Mouse (Mus musculus) limb, embryonic 13.5 days (tissue): ENCODE measurements around the gene Ccr7. TPM values are rescaled to one million over a fixed set of nuclear protein-coding genes. Genes with fewer than 3 reads are reported as not detected.

Source experiments
- ATAC-seq: fragments of 200-750 bp; cut with Nextera tagmentation; 2 replicates; pipeline ENCODE4 v1.8.0; 2017; ENCODE audit warnings: low read depth, moderate number of reproducible peaks, moderate TSS enrichment; ENCODE audit not compliant: low FRiP score
- H3K27ac ChIP-seq: fragments of 300-500 bp; sonication (generic); 2 replicates; pipeline ENCODE4 v1.5.1; 2015; ENCODE audit warnings: inconsistent platforms, mild to moderate bottlenecking, moderate library complexity
- H3K27me3 ChIP-seq: fragments of 300-500 bp; sonication (generic); 2 replicates; pipeline ENCODE4 v1.6.1; 2015; ENCODE audit warnings: mild to moderate bottlenecking, inconsistent platforms
- H3K36me3 ChIP-seq: fragments of 300-500 bp; sonication (generic); 2 replicates; pipeline ENCODE4 v1.6.1; 2015; ENCODE audit warnings: inconsistent platforms, mild to moderate bottlenecking, moderate library complexity
- H3K4me1 ChIP-seq: fragments of 300-500 bp; sonication (generic); 2 replicates; pipeline ENCODE4 v1.6.1; 2015; ENCODE audit warnings: inconsistent platforms
- H3K4me2 ChIP-seq: fragments of 300-500 bp; sonication (generic); replicated peaks from 2 replicates; pipeline ENCODE4 v1.6.1; 2015; ENCODE audit warnings: inconsistent platforms, mild to moderate bottlenecking, moderate library complexity
- H3K4me3 ChIP-seq: fragments of 300-500 bp; sonication (generic); 2 replicates; pipeline ENCODE4 v1.5.1; 2015; ENCODE audit warnings: moderate library complexity, mild to moderate bottlenecking, inconsistent platforms
- H3K9ac ChIP-seq: fragments of 300-500 bp; sonication (generic); 2 replicates; pipeline ENCODE4 v1.6.1; 2015; ENCODE audit warnings: mild to moderate bottlenecking, inconsistent platforms
- H3K9me3 ChIP-seq: fragments of 300-500 bp; sonication (generic); 2 replicates; pipeline ENCODE4 v1.6.1; 2016; ENCODE audit warnings: inconsistent platforms
- WGBS: fragments of 180-500 bp; shearing (Covaris S2); methylation state at CpG from one replicate; pipeline ENCODE4 v1.1.7; 2015; 5-methylcytosine and 5-hydroxymethylcytosine counted together
- polyA plus RNA-seq: library from polyadenylated mRNA; unstranded; fragments of >200 nt; fragmentation: Nextera tagmentation; extraction: Ambion mirVana; gene quantifications from 2 replicates; pipeline ENCODE4 v1.2.1, GENCODE M21; 2015

Gene Ccr7
- polyA plus RNA-seq, 1 experiment from 2014 or later: 0.39 TPM

GRCm38 (mm10) chr11:99143123-99144082 is 11.5 kb downstream of the Ccr7 start:
- H3K4me1 ChIP-seq: peaks cover 75% of the 10 kb centered on the region
- no peak overlapping the region for H3K9ac ChIP-seq
- ATAC-seq: no peak
- H3K4me3 ChIP-seq: no peak overlapping the region
- H3K27ac ChIP-seq: peak overlapping the region; percentile 58; the same call in 1 of the 2 replicates
- no peaks in the 10 kb centered on the region for H3K27me3 ChIP-seq
- H3K4me2 ChIP-seq: no peak overlapping the region
- no peaks in the 10 kb centered on the region for H3K36me3 ChIP-seq
- WGBS: 62% methylated on average over 16 of the region's 16 CpGs
- no peaks in the 10 kb centered on the region for H3K9me3 ChIP-seq

DNA sequence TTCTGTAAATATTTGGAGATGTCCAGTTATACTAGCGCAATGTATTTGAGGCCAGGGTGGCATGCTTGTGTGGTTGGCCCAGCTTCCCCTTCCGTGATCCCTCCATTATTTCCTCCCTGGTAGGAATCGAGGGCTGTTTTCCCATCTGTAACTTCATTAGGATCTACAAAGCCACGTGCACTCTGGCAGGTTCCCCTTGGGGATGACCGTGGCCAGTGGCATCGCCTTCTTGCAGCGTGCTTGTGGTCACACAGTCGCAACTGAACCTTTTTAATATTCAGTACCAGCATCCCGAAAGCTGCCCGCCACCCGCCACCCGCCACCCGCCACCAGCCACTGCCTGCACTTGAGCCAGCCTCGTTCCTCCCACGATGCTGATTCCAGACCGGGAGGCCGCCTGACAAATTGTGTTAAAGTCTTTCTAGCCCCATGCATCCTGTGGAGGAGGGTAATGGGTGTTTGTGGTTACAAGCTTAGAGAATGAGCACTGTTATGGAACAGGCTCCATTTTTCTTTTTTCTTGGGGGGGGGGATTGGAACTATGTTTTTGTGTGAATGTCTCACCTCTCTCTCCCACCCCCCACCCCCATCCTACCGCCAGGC is 12.3 kb downstream of the Ccr7 start:
- no peak overlapping the region for H3K4me3 ChIP-seq
- H3K4me2 ChIP-seq: no peak overlapping the region
- peak overlapping the region; percentile 58 for H3K27ac ChIP-seq
- no peaks in the 10 kb centered on the region for H3K27me3 ChIP-seq
- H3K9me3 ChIP-seq: no peaks in the 10 kb centered on the region
- no peak overlapping the region for H3K9ac ChIP-seq
- no peak for ATAC-seq
- H3K36me3 ChIP-seq: no peaks in the 10 kb centered on the region
- H3K4me1 ChIP-seq: peaks cover 67% of the 10 kb centered on the region
- 64% methylated on average over 18 of the region's 18 CpGs for WGBS

DNA sequence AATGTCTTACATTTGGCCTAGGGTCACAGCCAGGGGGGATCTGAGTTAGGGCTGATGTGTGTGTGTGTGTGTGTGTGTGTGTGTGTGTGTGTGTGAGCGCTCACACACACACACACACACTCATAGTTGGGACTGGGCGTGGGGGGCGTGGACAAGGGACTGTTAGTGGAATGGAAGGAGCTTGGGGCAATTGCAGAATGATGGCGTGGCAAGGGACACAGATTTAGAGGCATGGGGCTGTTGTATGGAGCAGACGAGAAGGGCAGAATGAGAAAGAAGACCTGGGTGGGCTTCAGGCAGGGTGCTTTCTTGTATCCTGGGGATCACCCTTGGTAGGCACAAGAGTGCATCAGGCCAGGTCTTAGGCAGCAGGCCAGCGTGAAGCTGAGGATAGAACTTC is 12.8 kb downstream of the Ccr7 start:
- WGBS: 77% methylated on average over 6 of the region's 6 CpGs
- Histone ChIP-seq H3K9me3 (no peaks in the 10 kb centered on the region), H3K27me3 (no peaks in the 10 kb centered on the region), H3K4me2 (no peak overlapping the region), H3K9ac (no peak overlapping the region), H3K36me3 (no peaks in the 10 kb centered on the region), H3K27ac (peak overlapping the region; percentile 58), H3K4me1 (peaks cover 61% of the 10 kb centered on the region), H3K4me3 (no peak overlapping the region)
- ATAC-seq: no peak

GRCm38 (mm10) chr11:99141600-99141999 is 13.3 kb downstream of the Ccr7 start:
- H3K27me3 ChIP-seq: no peaks in the 10 kb centered on the region
- no peak overlapping the region for H3K9ac ChIP-seq
- H3K9me3 ChIP-seq: no peaks in the 10 kb centered on the region
- peaks cover 61% of the 10 kb centered on the region for H3K4me1 ChIP-seq
- peak overlapping the region; percentile 58; the same call in 1 of the 2 replicates for H3K27ac ChIP-seq
- 54% methylated on average over 7 of the region's 7 CpGs for WGBS
- H3K36me3 ChIP-seq: no peaks in the 10 kb centered on the region
- no peak overlapping the region for H3K4me3 ChIP-seq
- no peak overlapping the region for H3K4me2 ChIP-seq
- ATAC-seq: no peak

DNA sequence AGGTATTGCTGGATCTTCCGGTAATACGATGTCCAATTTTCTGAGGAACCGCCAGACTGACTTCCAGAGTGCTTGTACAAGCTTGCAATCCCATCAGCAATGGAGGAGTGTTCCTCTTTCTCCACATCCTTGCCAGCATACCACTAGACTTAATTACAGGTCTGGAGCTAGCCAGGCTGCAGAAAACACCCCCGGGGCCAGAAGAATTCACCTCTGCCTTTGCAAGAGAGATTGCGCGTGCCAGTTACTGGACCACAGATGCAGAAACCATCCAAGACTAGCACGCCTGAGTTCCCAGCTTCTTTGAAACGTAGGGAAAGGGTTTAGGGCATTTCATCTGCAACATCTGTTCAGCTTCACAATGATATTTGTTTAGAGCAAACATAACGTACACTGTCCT is 15.9 kb downstream of the Ccr7 start:
- peak overlapping the region; percentile 34; the same call in 1 of the 2 replicates for H3K27ac ChIP-seq
- no peaks in the 10 kb centered on the region for H3K9me3 ChIP-seq
- no peak overlapping the region for H3K9ac ChIP-seq
- ATAC-seq: no peak
- 56% methylated on average over 9 of the region's 9 CpGs for WGBS
- no peak overlapping the region for H3K4me2 ChIP-seq
- no peaks in the 10 kb centered on the region for H3K27me3 ChIP-seq
- peaks cover 66% of the 10 kb centered on the region for H3K4me1 ChIP-seq
- no peak overlapping the region for H3K4me3 ChIP-seq
- H3K36me3 ChIP-seq: no peaks in the 10 kb centered on the region

- no peaks in the 10 kb centered on the region for H3K9me3 ChIP-seq
- H3K27me3 ChIP-seq: no peaks in the 10 kb centered on the region
- H3K9ac ChIP-seq: no peak overlapping the region
- H3K4me3 ChIP-seq: no peak overlapping the region
- H3K27ac ChIP-seq: no peak overlapping the region
- peaks cover 64% of the 10 kb centered on the region for H3K4me1 ChIP-seq
- no peaks in the 10 kb centered on the region for H3K36me3 ChIP-seq
- H3K4me2 ChIP-seq: no peak overlapping the region
- ATAC-seq: no peak
- WGBS: 76% methylated on average over 4 of the region's 4 CpGs
Observed at GRCm38 (mm10) chr11:99137385-99137784, 17.5 kb downstream of the Ccr7 start.

DNA sequence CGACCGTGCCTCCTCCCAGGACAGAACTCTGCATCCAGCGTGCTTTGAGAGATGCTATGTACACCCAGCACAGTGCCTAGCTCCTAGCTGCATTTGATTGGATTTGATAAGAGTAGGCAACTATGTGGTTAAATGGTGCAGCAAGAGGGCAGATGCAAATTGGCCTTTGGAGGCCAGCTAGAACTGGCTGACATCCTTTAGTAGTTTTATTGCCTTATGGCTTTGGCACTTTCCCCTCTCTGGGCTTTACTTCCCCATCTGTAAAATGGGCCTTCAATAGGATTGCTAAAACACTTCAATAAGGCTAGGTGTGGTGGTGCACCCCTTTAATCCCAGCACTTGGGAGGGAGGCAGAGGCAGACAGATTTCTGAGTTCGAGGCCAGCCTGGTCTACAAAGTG is 17.9 kb downstream of the Ccr7 start:
- Histone ChIP-seq H3K36me3 (no peaks in the 10 kb centered on the region), H3K9me3 (no peaks in the 10 kb centered on the region), H3K4me1 (peaks cover 64% of the 10 kb centered on the region), H3K4me2 (no peak overlapping the region), H3K27ac (peak overlapping the region; percentile 22; the same call in 1 of the 2 replicates), H3K4me3 (no peak overlapping the region), H3K27me3 (no peaks in the 10 kb centered on the region), H3K9ac (no peak overlapping the region)
- WGBS: 64% methylated on average over 4 of the region's 4 CpGs
- ATAC-seq: no peak

GRCm38 (mm10) chr11:99136361-99136760 is 18.5 kb downstream of the Ccr7 start:
- Histone ChIP-seq H3K4me2 (no peak overlapping the region), H3K27ac (peak overlapping the region; percentile 22; the same call in 1 of the 2 replicates), H3K4me3 (no peak overlapping the region), H3K9me3 (no peaks in the 10 kb centered on the region), H3K9ac (no peak overlapping the region), H3K4me1 (peaks cover 64% of the 10 kb centered on the region), H3K36me3 (no peaks in the 10 kb centered on the region), H3K27me3 (no peaks in the 10 kb centered on the region)
- no peak for ATAC-seq
- WGBS: 47% methylated on average over 3 of the region's 3 CpGs

DNA sequence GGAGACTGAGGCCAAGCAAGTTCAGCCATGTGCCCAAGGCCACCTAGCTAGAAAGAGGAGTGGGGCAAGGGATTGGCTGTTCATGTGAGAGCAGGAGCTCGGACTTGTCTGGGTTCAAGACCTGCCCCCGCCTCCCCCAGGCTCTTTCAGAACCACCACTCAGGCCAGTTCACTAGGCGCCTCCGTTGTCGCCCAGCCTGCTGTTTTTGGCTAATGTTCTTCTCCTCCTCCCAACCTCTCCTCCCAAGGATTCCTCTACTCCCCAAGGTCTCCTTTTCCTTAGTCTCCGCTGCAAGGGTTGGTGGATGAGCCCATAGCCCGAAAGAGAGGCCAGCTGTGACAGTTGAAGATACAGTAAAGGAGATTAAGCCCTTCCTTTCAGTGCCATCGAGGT is 19.8 kb downstream of the Ccr7 start:
- peaks cover 66% of the 10 kb centered on the region for H3K4me1 ChIP-seq
- H3K9me3 ChIP-seq: no peaks in the 10 kb centered on the region
- ATAC-seq: no peak
- no peaks in the 10 kb centered on the region for H3K36me3 ChIP-seq
- H3K9ac ChIP-seq: no peak overlapping the region
- peak overlapping the region; percentile 88 for H3K27ac ChIP-seq
- no peaks in the 10 kb centered on the region for H3K27me3 ChIP-seq
- 0 out of 2 replicates have a peak overlapping the region, but pooled peaks have one; percentile 2 for H3K4me2 ChIP-seq
- H3K4me3 ChIP-seq: no peak overlapping the region
- WGBS: 42% methylated on average over 8 of the region's 8 CpGs

- peaks cover 66% of the 10 kb centered on the region for H3K4me1 ChIP-seq
- no peaks in the 10 kb centered on the region for H3K27me3 ChIP-seq
Observed at GRCm38 (mm10) chr11:99134266-99135046, 20.4 kb downstream of the Ccr7 start.

GRCm38 (mm10) chr11:99133285-99133897 is 21.5 kb downstream of the Ccr7 start:
- Histone ChIP-seq H3K36me3 (no peaks in the 10 kb centered on the region), H3K4me1 (peaks cover 66% of the 10 kb centered on the region), H3K9me3 (no peaks in the 10 kb centered on the region), H3K4me3 (no peak overlapping the region), H3K27me3 (no peaks in the 10 kb centered on the region), H3K9ac (no peak overlapping the region), H3K27ac (peak overlapping the region; percentile 88), H3K4me2 (no peak overlapping the region)
- ATAC-seq: no peak
- 12% methylated on average over 5 of the region's 5 CpGs for WGBS

More at GRCm38 (mm10) chr11:99134266-99135046, 20.4 kb downstream of the Ccr7 start:
- no peaks in the 10 kb centered on the region for H3K36me3 ChIP-seq
- ATAC-seq: no peak
- 22% methylated on average over 15 of the region's 15 CpGs for WGBS
- H3K9ac ChIP-seq: no peak overlapping the region
- H3K4me2 ChIP-seq: peak overlapping the region; percentile 2; the same call in 1 of the 2 replicates
- H3K27ac ChIP-seq: peak overlapping the region; percentile 88
- no peaks in the 10 kb centered on the region for H3K9me3 ChIP-seq
- no peak overlapping the region for H3K4me3 ChIP-seq
